Comparison of ENCODE assay signal across 8 mouse cellular contexts in genomic region chrX:20617176-20617902, GRCm38 (mm10). TPM values are rescaled to one million over a fixed set of nuclear protein-coding genes. Genes with fewer than 3 reads are reported as not detected.
DNase-seq lines count a peak whose midpoint lies in the region; ATAC-seq and TF ChIP-seq lines count a peak whose summit lies in the region.

Rbm10 (plus strand) TSS chrX:20617503.
Ndufb11 (minus strand) TSS chrX:20617619.

- dilution Hi-C loops in CH12.LX (cut with MboI; ENCODE audit: extremely low pct_ligation_motif_present, extremely low pct_unique_long_range_greater_than_20kb, low sequenced_read_pairs), result no loop called here

- 17% methylated on average over 46 of the region's 49 CpGs for WGBS in forebrain, embryonic 11.5 days
- 12% methylated on average over 45 of the region's 49 CpGs for WGBS in heart, embryonic 16.5 days
- 13% methylated on average over 48 of the region's 49 CpGs for WGBS in liver, embryonic 15.5 days (ENCODE audit: insufficient replicate concordance)
- 18% methylated on average over 45 of the region's 49 CpGs for WGBS in neural tube, embryonic 12.5 days

- H3K4me2 ChIP-seq in CH12.LX (ENCODE audit: insufficient read depth, low read depth, poor library complexity, severe bottlenecking), result peak within 1 kb of the TSS; percentile 56; the same call in 1 of the 2 replicates
- peak within 1 kb of the TSS; percentile 60 for H3K4me2 ChIP-seq in forebrain, embryonic 11.5 days (ENCODE audit: low read depth, low read length, severe bottlenecking)
- H3K4me2 ChIP-seq in heart, embryonic 16.5 days (ENCODE audit: low read depth, low read length), result peak within 1 kb of the TSS; percentile 68
- H3K4me2 ChIP-seq in liver, embryonic 15.5 days, result peak within 1 kb of the TSS; percentile 65
- peak within 1 kb of the TSS; percentile 65 for H3K4me2 ChIP-seq in neural tube, embryonic 12.5 days (replicated peaks)

- no peak for TF ChIP-seq EP300 in CH12.LX (IDR thresholded peaks at IDR 0.05; ENCODE audit: low read length)

- H3K4me1 ChIP-seq in CH12.LX (ENCODE audit: control insufficient read depth in 1 of 2, insufficient read depth in 2 of 2), result peaks cover 3 to 11% of the 10 kb centered on the region in 2 experiments
- H3K4me1 ChIP-seq in forebrain, embryonic 11.5 days (replicated peaks; ENCODE audit: control insufficient read depth, insufficient read depth, low read length), result no peaks in the 10 kb centered on the region
- H3K4me1 ChIP-seq in heart, embryonic 16.5 days (ENCODE audit: control insufficient read depth, insufficient read depth, low read length), result peaks cover 7% of the 10 kb centered on the region
- peaks cover 17% of the 10 kb centered on the region for H3K4me1 ChIP-seq in liver, embryonic 15.5 days (replicated peaks)
- H3K4me1 ChIP-seq in neural tube, embryonic 12.5 days, result peaks cover 8% of the 10 kb centered on the region

- no peaks in the 10 kb centered on the region for H3K9me3 ChIP-seq in CH12.LX (replicated peaks; ENCODE audit: low read length)
- H3K9me3 ChIP-seq in forebrain, embryonic 11.5 days (ENCODE audit: control insufficient read depth, low read length), result no peaks in the 10 kb centered on the region
- H3K9me3 ChIP-seq in heart, embryonic 16.5 days (replicated peaks; ENCODE audit: control insufficient read depth, low read length), result no peaks in the 10 kb centered on the region
- H3K9me3 ChIP-seq in liver, embryonic 15.5 days (replicated peaks), result no peaks in the 10 kb centered on the region
- H3K9me3 ChIP-seq in neural tube, embryonic 12.5 days, result no peaks in the 10 kb centered on the region

- TF ChIP-seq POLR2A in CH12.LX (IDR thresholded peaks at IDR 0.05; ENCODE audit: low read depth, low read length), result peak; percentile 68

- DNase-seq in CH12.LX (ENCODE audit: extremely low read depth), result peak; percentile 71
- DNase-seq in c-Kit-positive CD71-positive TER-119-negative erythroid progenitor cells, embryonic 14.5 days (ENCODE audit: low read depth), result peak; percentile 59
- DNase-seq in forebrain, embryonic 11.5 days (ENCODE audit: low spot score), result peak; percentile 85
- DNase-seq in kidney, postnatal 36 days, result peak; percentile 84 to 89
- DNase-seq in telencephalon, adult 2 months (ENCODE audit: low read depth, low spot score), result peak; percentile 85

- ATAC-seq in forebrain, embryonic 11.5 days (replicated peaks; ENCODE audit: low FRiP score), result peak; percentile 98
- ATAC-seq in heart, embryonic 16.5 days (replicated peaks; ENCODE audit: extremely low read depth, insufficient read depth, low FRiP score), result peak; percentile 97
- peak; percentile 99 for ATAC-seq in liver, embryonic 15.5 days (ENCODE audit: insufficient read depth)
- ATAC-seq in neural tube, embryonic 12.5 days (ENCODE audit: low FRiP score, low read depth), result peak; percentile 98

- peak within 1 kb of the TSS; percentile 95 for H3K27ac ChIP-seq in CH12.LX (ENCODE audit: insufficient read depth, low read depth)
- peak within 1 kb of the TSS; percentile 75 for H3K27ac ChIP-seq in forebrain, embryonic 11.5 days (ENCODE audit: low read depth, low read length)
- H3K27ac ChIP-seq in heart, embryonic 16.5 days (ENCODE audit: low read length), result peak within 1 kb of the TSS; percentile 95
- peak within 1 kb of the TSS; percentile 91 for H3K27ac ChIP-seq in liver, embryonic 15.5 days (replicated peaks)
- H3K27ac ChIP-seq in neural tube, embryonic 12.5 days, result peak within 1 kb of the TSS; percentile 79

- in situ Hi-C loops in CH12.LX (cut with MboI; ENCODE audit: low pct_ligation_motif_present, low pct_unique_long_range_greater_than_20kb, low sequenced_read_pairs), result no loop called here

- peaks cover 20 to 33% of the 10 kb centered on the region in 2 experiments for H3K36me3 ChIP-seq in CH12.LX (replicated peaks in 1 of 2; ENCODE audit: control insufficient read depth in 1 of 2, insufficient read depth in 1 of 2, low read length in 1 of 2)
- no peaks in the 10 kb centered on the region for H3K36me3 ChIP-seq in forebrain, embryonic 11.5 days (ENCODE audit: control insufficient read depth, insufficient read depth, low read length)
- peaks cover 9% of the 10 kb centered on the region; the same call in 1 of the 2 replicates for H3K36me3 ChIP-seq in heart, embryonic 16.5 days (ENCODE audit: control insufficient read depth, insufficient read depth)
- peaks cover 46% of the 10 kb centered on the region for H3K36me3 ChIP-seq in liver, embryonic 15.5 days (replicated peaks)
- H3K36me3 ChIP-seq in neural tube, embryonic 12.5 days, result no peaks in the 10 kb centered on the region; the same call in 1 of the 2 replicates

- H3K9ac ChIP-seq in CH12.LX (ENCODE audit: insufficient read depth, low read depth), result peak within 1 kb of the TSS; percentile 91
- H3K9ac ChIP-seq in forebrain, embryonic 11.5 days (ENCODE audit: low read length), result peak within 1 kb of the TSS; percentile 79
- H3K9ac ChIP-seq in heart, embryonic 16.5 days (ENCODE audit: low read length), result peak within 1 kb of the TSS; percentile 87
- H3K9ac ChIP-seq in liver, embryonic 15.5 days, result peak within 1 kb of the TSS; percentile 75
- H3K9ac ChIP-seq in neural tube, embryonic 12.5 days, result peak within 1 kb of the TSS; percentile 63

- H3K27me3 ChIP-seq in CH12.LX (replicated peaks), result no peaks in the 10 kb centered on the region
- H3K27me3 ChIP-seq in forebrain, embryonic 11.5 days (ENCODE audit: control insufficient read depth, insufficient read depth, low read length), result no peaks in the 10 kb centered on the region
- no peaks in the 10 kb centered on the region for H3K27me3 ChIP-seq in heart, embryonic 16.5 days (ENCODE audit: control insufficient read depth, insufficient read depth, low read length)
- H3K27me3 ChIP-seq in liver, embryonic 15.5 days, result no peaks in the 10 kb centered on the region
- H3K27me3 ChIP-seq in neural tube, embryonic 12.5 days (replicated peaks), result no peaks in the 10 kb centered on the region

- peak within 1 kb of the TSS; percentile 77 to 99 (median 77) for H3K4me3 ChIP-seq in CH12.LX (replicated peaks in 1 of 3; ENCODE audit: low read depth in 2 of 3, low read length in 2 of 3, poor library complexity in 1 of 3)
- H3K4me3 ChIP-seq in forebrain, embryonic 11.5 days (ENCODE audit: low read depth, low read length), result peak within 1 kb of the TSS; percentile 55
- H3K4me3 ChIP-seq in heart, embryonic 16.5 days (ENCODE audit: low read length), result peak within 1 kb of the TSS; percentile 72
- peak within 1 kb of the TSS; percentile 76 for H3K4me3 ChIP-seq in liver, embryonic 15.5 days (replicated peaks)
- H3K4me3 ChIP-seq in neural tube, embryonic 12.5 days, result peak within 1 kb of the TSS; percentile 57

- TF ChIP-seq CTCF in CH12.LX (conservative IDR thresholded peaks at IDR 0.05 in 1 of 2, IDR thresholded peaks at IDR 0.05 in 1 of 2; ENCODE audit: low read depth in 2 of 2, low read length in 2 of 2), result no peak

- H3K79me2 ChIP-seq in CH12.LX (replicated peaks; ENCODE audit: control insufficient read depth, extremely low read depth, insufficient read depth, poor library complexity, severe bottlenecking), result peaks cover 51% of the 10 kb centered on the region

- no peak for TF ChIP-seq RAD21 in CH12.LX (IDR thresholded peaks at IDR 0.05; ENCODE audit: low read depth, low read length)

TF ChIP-seq in CH12.LX, 34 proteins besides CTCF, POLR2A, EP300 and RAD21:
- TF ChIP-seq TCF12 (IDR thresholded peaks at IDR 0.05; ENCODE audit: low read depth, low read length), result peak; percentile 63
- TF ChIP-seq TBP (conservative IDR thresholded peaks at IDR 0.05; ENCODE audit: low read depth, low read length), result 0 out of 2 replicates have a peak, but pooled peaks have one; percentile 19
- TF ChIP-seq SMC3 (IDR thresholded peaks at IDR 0.05; ENCODE audit: low read depth, low read length), result no peak
- TF ChIP-seq NRF1 (IDR thresholded peaks at IDR 0.05; ENCODE audit: low read depth, low read length), result peak; percentile 74
- peak; percentile 42; the same call in 1 of the 2 replicates for TF ChIP-seq ELF1 (IDR thresholded peaks at IDR 0.05; ENCODE audit: low read depth, low read length)
- peak; percentile 64 for TF ChIP-seq HCFC1 (IDR thresholded peaks at IDR 0.05; ENCODE audit: low read depth, low read length)
- TF ChIP-seq ZNF384 (IDR thresholded peaks at IDR 0.05; ENCODE audit: low read depth, low read length), result no peak

RNA-seq across cellular contexts. Expression of gene Rbm10, which starts in this region (rescaled TPM):
- 81.5 and 83.8 TPM in 2 replicates for total RNA-seq in CH12.LX (2012; rRNA removed)
- total RNA-seq in CH12.LX (2014; rRNA removed), result 49.9 and 55.7 TPM in 2 replicates
- polyA plus RNA-seq in CH12.LX (2012; ENCODE audit: insufficient read length, low read depth), result 67.1 and 71.1 TPM in 2 replicates
- polyA plus RNA-seq in forebrain, embryonic 11.5 days (2014; fragmentation: Nextera tagmentation; extraction: Ambion mirVana), result 88.9 and 95.9 TPM in 2 replicates
- 43.9 and 47.0 TPM in 2 replicates for polyA plus RNA-seq in heart, embryonic 16.5 days (2015; fragmentation: Nextera tagmentation; extraction: Ambion mirVana)
- 28.5 and 31.2 TPM in 2 replicates for polyA plus RNA-seq in liver, embryonic 15.5 days (2015; fragmentation: Nextera tagmentation; extraction: Ambion mirVana)
- polyA plus RNA-seq in neural tube, embryonic 12.5 days (2016; fragmentation: Nextera tagmentation; extraction: Ambion mirVana), result 72.1 and 75.2 TPM in 2 replicates

RNA-seq across cellular contexts. Expression of gene Ndufb11, which starts in this region (rescaled TPM):
- 166 and 176 TPM in 2 replicates for total RNA-seq in CH12.LX (2012; rRNA removed)
- total RNA-seq in CH12.LX (2014; rRNA removed), result 156 and 165 TPM in 2 replicates
- 159 and 161 TPM in 2 replicates for polyA plus RNA-seq in CH12.LX (2012; ENCODE audit: insufficient read length, low read depth)
- 172 and 184 TPM in 2 replicates for polyA plus RNA-seq in forebrain, embryonic 11.5 days (2014; fragmentation: Nextera tagmentation; extraction: Ambion mirVana)
- polyA plus RNA-seq in heart, embryonic 16.5 days (2015; fragmentation: Nextera tagmentation; extraction: Ambion mirVana), result 430 and 467 TPM in 2 replicates
- 142 and 158 TPM in 2 replicates for polyA plus RNA-seq in liver, embryonic 15.5 days (2015; fragmentation: Nextera tagmentation; extraction: Ambion mirVana)
- 207 and 224 TPM in 2 replicates for polyA plus RNA-seq in neural tube, embryonic 12.5 days (2016; fragmentation: Nextera tagmentation; extraction: Ambion mirVana)

Comparison
In these comparisons a context has a peak if more than half of its experiments do, and no peak if none do; other contexts are left out.
1. Peak in every context shown above with its lines: DNase-seq, ATAC-seq, H3K4me3 ChIP-seq and H3K27ac ChIP-seq.